Mouse (Mus musculus) adrenal gland, postnatal 10 days (tissue): ENCODE data around the gene Tbx2. TPM values are rescaled to one million over a fixed set of nuclear protein-coding genes. Genes with fewer than 3 reads are reported as not detected.

ENCODE experiments used
- DNase-seq: peaks from one replicate; pipeline ENCODE4 v3.0.0; 2021; ENCODE audit warnings: mixed read lengths
- total RNA-seq, 2 experiments: library from RNA; stranded (reverse); gene quantifications; 2 replicates each; pipeline ENCODE4 v1.2.3; 2021

Gene Tbx2
- total RNA-seq, 2 experiments from 2014 or later: 27.5 to 31.5 TPM

- DNase-seq: peak; percentile 43
Observed at GRCm38 (mm10) chr11:85840031-85840802, 7.9 kb downstream of the Tbx2 start.

- DNase-seq: no peak
Observed at GRCm38 (mm10) chr11:85840803-85841145, 8.4 kb downstream of the Tbx2 start.

DNA sequence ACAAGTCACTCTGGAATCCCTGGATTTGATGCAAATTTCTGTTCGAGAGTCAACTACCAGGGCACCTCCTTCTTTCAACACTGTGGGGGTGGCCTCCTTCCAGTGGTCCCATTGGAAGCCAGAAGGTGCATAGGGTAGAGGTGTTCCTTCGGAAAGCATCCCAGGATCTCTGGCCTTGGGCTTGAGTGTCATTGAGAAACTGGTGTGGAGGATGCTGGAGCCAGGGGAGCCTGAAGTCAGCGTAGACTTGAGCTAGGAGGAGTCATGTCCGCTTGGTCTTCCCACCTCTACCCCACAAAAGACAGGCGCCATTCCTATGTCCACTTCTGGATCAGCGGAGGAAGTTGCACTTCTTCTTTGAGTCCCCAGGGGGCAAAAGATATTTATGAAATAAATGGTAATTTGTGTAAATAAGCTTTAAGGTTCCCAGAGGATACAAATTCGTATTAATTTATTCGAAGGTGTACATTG is 8.9 kb downstream of the Tbx2 start:
- no peak for DNase-seq

GRCm38 (mm10) chr11:85841980-85842379 is 9.6 kb downstream of the Tbx2 start:
- DNase-seq: peak; percentile 89

GRCm38 (mm10) chr11:85842596-85843346 is 10.4 kb downstream of the Tbx2 start:
- DNase-seq: no peak

DNA sequence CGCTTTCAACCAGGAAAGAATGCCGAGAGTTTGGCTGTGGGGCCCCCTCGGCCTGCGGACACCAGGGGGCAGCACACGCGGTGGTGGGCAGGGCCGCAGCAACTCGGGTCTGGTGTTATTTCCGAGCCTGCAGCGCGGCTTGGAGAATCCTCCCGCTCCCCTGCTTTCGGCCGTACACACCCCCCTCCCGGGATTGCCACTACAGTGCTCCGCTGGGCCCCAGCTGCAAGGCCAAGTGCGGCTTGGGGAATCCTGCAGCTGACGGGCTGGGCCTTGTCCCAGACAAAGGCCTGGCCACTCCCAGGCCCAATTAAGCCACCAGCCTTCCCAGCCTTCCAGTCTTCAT is 11.0 kb downstream of the Tbx2 start:
- DNase-seq: peak; percentile 92

DNA sequence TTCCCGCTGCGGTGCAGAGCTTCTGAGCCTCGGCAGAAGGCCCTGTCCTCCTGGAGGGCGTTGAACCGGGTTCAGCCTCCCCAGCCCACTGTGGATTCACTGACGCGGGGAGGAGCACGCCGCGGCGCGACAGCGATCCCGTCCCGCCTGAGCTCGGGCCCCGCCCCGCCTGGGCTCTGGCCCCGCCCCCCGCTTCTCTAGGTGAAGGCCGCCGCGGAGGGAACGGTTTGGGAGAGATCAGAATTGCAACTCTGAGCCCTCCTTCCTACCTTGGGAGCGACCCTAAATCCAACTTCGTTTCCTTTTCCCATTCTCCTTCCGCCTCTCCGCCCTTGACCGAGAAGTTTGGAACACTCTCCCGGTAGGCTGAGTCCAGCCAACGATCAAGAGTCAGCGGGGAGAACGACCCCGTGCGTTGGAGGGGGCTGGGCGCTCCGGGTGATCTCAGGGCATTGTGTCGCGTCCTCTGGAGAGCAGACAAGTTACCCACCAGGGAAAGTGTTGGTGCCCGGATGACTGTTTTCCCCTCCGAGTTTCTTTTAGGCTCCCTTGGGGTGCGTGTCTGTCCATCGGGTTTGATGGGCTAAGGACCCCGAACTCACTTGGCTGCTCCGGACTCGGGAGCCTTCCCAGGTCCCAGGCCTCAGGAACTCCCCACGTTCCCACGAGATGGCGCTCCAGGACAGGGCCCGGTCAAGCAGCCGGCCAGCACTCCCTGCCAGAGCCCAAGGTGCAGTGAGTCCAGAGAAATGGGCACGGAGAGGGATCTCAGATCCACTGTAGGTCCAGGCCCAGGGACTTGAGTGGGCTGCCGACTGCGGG is 12.0 kb downstream of the Tbx2 start:
- peak; percentile 96 for DNase-seq

GRCm38 (mm10) chr11:85844971-85845370 is 12.6 kb downstream of the Tbx2 start:
- DNase-seq: no peak

DNA sequence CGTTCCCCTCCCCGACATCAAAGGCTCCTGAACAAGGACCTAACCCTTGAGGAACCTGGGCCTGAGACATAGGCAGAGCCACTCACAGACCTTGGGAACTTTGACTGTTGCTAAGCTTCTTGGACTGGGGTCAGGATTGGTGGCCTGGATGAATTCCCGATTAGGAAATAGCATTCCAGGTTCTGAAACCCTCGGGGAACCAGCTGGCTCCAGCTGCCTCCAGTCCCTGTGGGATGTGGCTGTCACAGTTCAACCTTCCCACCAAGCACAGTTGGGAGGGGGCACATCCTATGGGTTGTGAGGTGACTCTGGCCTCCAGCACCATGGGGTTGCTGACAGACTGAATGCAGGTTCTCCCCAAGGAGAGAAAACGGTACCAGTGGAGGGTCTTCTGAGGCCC is 13.6 kb downstream of the Tbx2 start:
- peak; percentile 75 for DNase-seq

- DNase-seq: peak; percentile 61
Observed at GRCm38 (mm10) chr11:85846509-85846908, 14.2 kb downstream of the Tbx2 start.

DNA sequence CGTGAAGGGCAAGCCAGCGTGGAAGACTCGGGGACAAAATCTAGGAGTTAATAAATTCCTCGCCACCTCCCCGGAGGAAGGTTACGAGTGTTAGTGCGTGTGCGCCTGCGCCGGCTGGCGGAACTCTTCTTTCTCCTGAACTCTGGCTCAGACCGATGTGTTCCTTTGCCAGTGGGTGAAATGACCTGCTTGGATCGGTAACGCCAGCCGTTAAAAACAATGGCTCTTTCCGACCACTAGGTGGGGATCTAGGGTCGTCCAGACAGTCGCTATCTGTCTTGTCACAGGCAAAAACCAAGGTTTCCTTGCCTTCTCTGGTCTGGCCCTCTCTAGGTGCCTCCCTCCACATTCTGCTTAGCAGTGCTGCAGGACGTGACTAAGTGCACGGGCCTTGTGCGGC is 16.7 kb downstream of the Tbx2 start:
- peak; percentile 84 for DNase-seq

DNA sequence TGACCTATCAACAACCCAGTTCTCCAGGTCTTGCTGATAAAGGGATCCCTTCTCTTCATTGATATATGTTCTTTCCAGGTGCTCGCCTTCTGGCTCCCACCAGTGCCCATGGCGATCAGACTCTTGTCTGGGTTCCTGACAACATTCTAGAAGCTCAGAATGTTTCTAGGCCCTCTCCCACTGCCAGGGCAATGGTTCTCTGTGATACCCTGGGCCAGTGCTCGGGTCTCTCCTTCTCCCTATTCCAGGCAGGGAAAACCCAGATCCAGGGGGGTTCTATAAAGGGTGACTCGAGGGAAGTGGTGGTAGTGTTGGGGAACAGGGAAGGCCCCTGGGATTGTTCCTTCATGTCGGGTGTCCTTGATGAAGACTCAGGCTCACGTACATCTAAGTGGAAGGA is 17.9 kb downstream of the Tbx2 start, which contains the start of gene Gm11444:
Gene Gm11444 (minus strand): TSS at position 101 of the 400 bp plus-strand sequence.
- no peak for DNase-seq

DNA sequence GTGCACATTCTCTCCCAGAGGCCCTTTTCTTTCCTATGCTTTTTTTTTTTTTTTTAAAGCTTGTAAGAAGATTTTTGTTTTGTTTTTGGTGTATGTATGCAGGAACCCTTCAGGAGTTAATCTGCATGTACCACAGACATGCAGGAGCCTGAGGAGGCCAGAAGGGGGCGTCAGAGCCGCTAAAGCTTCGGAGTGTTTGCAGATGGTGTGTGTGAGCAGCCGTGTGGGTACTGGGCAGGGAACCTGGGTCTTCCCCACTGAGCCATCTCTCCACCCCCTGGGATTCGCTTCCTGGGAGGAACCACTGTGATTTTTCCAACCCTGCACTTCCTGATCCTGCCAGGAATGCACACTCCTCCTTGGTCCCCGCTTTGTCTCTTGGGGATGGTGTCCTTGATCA is 18.4 kb downstream of the Tbx2 start:
- DNase-seq: peak; percentile 28

DNA sequence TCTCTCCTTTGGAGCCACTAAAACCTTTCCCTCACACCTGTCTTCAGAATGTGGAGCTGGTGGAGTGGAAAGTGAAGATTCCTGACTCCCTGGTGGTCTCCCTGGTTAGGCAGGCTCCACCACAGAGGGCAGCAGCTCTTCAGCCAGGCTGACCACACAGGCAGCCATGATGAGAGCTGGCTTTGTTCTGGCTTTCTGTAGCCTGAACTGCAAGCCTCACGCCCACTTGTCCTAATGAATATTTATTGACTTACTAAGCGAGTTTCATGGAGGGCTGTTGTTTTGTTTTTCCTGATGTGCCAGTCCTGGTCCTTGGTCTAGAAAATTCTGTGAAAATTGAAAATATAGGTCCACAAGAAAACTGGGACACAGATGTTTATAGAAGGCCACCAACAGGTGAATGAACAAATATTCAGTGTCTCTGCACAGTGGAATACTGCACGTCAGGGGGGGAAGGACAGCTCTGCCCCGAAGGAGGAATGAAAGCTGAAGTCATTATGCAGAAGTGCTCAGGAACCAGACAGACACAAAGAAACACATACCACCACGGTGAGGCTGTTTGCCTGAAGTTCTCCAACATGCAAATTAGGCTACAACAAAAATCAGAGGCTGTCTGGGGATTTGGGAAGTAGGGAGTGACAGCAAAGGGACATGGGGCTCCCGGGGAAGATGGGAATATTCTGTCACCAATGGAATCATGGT is 25.8 kb downstream of the Tbx2 start:
- DNase-seq: no peak

DNA sequence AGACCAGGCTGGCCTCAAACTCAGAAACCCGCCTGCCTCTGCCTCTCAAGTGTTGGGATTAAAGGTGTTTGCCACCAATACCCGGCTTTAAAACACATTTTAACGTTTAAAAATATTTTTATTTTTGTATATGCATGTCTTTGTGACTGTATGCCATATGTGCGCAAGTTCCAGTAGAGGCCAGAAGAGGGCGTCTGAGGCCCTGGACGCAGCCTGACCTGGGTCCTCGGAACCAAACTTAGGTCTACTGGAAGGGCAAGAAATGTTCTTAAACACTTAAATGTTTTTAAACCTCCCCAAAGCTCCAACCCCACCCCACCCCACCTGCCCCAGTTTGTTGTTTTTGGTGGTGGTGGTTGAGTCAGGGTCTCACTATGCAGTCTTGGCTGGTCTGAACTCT is 32.0 kb downstream of the Tbx2 start:
- peak; percentile 29 for DNase-seq

DNA sequence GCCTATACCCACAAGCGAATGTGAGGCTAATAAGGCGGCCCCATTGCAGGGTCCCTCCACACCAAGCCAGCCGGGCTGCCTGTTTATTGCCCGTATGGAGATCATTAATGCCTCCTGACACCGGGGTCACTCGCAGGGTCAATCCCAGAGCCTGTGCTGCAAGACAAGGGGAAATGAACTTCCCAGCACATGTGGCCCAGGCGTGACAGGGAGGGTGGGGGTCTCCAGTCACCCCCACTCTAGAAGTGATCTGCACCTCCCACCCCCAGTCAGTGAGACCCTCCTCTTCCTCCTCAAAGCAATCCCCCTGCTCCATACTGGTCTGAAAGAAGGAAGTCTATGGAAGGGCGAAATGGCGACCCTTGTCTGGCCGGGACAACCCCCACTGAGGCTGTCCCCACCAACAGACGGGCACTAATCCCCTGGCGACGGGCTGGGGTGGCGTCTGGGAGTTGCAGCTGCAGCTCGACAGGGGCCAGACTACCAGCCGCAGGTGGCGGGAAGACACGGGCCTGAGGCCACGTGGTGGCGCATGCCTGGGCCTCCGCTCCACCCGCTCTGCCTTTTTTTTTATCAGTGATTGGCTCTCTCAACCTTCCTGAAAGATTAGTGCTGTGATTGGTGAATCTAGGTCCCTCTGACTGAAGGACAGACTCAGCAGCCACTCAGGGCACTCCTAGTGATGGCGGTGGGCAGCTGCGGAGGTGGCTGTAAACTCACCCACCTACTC is 43.9 kb downstream of the Tbx2 start:
- DNase-seq: no peak

DNA sequence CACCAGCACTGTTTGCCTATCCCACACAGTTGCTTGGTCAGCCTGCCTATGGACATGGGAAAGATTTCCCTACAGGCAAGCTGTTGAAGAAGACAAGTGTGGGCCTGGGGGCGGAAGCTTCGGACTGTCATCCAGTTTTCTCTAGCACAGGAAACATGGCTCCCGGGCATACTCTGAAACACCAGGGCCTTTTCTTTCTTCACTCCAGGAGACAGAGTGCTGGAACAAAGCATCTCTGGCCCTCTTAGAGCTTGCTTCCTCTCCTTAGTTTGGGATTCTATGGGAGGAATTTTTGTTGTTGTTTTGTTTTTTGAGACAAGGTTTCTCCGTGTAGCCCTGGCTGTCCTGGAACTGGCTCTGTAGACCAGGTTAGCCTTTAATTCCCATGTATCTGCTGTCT is 52.1 kb downstream of the Tbx2 start:
- DNase-seq: no peak

DNA sequence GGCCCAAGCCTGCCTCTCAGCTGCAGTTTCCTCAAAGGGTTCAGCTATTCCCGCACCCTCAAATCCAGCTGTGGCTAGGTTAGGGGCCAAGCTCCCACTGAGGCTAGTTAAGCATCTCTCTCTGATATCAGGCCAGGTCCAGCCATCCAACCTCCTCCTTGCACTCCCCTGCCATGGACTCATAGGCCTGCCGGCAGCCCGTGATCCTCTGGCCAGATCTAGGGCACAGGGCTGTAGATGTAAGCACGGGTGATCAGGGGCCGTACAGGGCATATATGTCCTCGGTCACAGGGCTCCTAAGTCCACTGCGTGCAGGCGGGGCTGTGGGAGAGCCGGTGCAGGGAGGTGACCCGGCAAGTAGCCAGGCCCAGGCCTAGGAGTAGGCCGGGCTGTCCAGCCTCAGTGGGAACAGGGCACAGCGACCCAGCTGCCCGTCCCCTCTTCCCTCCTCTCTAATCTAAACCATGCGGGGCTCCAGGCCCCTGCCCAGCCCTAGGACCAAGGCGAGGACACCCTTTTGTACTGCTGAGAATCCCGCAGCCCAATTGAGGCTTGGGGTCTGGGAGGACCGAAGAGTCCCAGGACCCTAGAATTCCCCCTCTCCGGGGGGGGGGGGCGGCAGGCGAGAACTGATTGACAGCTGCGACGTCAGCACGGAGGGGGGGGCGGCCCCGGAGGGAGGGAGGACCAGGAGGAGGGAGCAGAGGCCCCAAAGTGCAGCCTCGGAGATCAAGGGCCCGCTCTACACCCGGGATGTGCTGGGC is 53.5 kb downstream of the Tbx2 start, which contains the start of gene Tbx4:
Gene Tbx4 (plus strand): TSS at position 758 of the 764 bp plus-strand sequence.
- DNase-seq: no peak

- no peak for DNase-seq
Observed at GRCm38 (mm10) chr11:85886429-85886785, 54.1 kb downstream of the Tbx2 start.

- no peak for DNase-seq
Observed at GRCm38 (mm10) chr11:85887273-85887672, 54.9 kb downstream of the Tbx2 start.
